Mouse (Mus musculus) hindlimb bud, embryonic 11.5 days (tissue): Measurements from ENCODE around the gene Stam2.

Experiments used
- DNase-seq: peaks from one replicate; pipeline ENCODE4 v3.0.0-alpha.2; 2012; ENCODE audit warnings: low read depth, low spot score; ENCODE audit errors: extremely low spot score

The Stam2 gene

DNA sequence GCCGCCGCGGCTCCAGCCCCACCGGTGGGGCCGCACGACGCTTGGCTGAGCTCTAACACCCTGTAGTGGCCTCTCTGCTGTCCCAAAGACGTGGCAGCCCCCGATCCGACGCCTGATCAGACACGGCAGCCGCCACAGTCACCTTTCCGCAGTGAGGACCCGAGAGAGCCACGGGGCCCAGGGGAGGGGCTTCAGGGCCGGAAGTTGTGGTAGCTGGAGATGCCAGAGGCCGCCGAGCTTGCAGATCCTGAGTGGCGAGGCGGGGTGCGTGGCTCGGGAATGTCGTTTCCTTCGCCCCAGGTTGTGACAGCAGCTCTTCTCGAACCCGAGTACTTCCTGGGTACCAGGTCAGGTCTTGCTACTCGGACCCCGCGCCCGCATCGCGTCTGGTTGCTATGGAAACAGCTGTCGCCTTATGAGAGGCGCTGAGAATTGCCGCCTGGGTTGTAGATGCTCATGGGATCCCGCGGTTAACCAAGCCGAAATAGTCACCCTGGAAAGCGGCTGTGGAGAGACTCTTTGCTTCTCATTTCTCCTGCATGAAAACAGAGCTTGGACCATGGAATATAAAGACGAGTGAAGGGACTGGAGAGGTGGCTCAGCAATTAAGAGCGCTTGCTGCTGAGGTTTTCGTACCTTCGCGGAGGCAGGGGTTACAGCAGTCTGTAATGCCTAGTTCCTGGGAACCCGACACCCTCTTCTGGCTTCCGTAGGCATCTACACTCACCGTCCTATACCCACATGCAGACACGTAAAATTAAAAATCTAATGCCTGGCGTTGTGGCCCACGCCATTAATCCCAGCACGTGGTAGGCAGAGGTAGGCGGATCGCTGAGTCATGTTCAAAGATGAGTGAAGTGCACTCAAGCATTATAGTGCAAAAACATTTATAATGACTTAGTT lies at the start of gene Stam2:
Gene Stam2, minus strand, starts transcription at position 26 of the 903 bp plus-strand sequence.
- DNase-seq, result no peak

DNA sequence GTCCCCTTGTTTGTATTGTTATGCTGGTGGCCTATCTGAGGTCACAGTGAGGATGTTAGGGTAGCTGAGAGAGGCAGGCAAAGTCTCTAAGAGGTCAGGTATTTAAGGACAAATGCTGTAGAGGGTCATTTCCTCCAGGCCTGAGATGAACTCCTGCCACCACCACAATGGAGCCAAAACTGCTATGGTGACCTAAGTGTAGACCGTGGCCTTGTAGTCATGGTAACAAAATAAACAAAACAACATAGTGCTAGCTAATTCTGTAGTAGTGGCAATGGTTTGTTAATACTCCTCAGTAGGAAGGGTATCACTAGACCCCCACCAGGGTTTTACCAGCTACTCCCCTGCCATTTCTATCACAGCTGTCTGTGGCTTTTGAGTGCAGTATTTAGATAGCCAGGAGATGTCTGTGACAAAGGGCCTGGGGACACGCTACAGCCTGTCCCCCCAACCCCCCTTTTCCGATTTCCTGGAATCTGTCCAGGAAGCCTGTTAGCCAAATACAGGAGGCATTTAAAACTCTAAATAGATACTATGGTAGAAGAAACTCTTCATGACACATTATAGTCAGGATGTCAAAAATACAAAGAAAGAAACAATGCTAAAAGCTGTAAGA lies 43.1 kb upstream of the Stam2 start:
- DNase-seq, result no peak

DNA sequence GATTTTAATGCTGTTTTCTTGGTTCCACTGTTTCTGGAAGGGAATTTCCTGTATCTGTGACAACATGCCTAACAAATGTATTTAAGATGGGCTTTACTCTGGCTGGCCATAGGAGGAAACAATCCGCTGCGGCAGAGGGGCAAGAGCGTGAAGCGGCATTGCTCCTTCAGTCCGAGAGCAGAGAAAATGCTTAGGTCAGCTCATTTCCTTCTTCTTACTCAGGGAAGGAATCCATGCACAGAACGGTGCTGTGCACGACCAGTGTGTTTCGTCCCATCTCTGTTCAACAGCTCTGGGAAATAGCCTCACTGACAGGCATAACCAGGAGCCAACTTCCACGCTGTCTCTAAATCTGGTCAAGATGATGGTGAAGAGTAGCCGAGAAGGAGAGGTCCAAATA lies 37.9 kb upstream of the Stam2 start:
- DNase-seq, result no peak

DNA sequence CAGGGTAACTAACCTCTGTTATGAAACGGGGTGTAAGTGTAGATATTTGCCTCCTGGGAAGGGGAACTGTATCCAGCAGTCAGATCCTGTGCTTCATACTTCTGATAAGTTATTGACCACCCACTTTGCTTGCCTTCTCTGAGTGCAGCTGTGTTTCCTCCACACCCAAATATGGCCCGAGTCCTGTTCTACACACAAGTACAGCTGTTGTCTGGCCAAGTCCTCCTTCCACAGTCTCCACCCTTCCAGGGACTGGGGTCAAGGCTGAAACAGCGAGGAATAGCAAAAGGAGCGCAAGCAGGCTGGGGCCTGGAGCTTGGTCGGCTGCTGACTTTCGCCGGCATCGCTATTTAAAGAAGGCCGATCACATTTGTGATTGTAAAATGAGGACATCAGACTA lies 37.3 kb upstream of the Stam2 start:
- no peak for DNase-seq

DNA sequence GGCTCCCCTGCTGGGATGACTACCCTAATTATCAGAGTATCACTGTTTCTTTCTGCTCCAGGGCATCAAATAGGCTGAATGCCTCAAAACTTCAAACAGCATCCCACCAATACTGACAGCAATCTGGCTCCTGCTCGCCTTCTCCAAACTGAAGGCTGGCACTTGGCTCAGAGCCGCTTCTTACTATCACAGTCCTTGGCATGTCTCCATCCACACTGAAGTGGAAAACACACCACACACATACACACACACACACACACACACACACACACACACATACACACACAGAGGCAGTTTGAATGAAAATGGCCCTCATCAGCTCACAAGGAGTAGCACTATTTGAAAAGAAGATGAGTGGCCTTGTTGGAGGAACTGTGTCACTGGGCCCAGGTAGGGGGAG lies 35.8 kb upstream of the Stam2 start:
- DNase-seq, result no peak

DNA sequence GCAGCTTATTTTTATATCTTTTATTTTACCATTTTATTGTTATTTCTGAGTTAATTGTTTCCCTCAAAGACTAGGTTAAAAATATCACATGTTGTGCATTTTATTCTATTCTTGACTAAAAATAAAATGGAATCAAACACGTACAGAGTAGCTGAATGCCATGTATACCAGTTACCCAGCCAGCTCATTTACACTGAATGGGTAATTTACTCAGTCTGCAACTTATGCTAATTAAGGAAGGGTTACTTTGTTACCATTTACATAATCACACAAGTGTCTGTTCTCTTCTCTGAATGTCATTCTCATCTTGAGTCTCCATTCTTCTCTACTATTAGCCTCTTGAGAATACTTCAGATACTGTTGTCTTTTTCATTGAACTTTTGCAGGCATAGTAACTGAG lies 32.3 kb upstream of the Stam2 start:
- DNase-seq, result no peak

DNA sequence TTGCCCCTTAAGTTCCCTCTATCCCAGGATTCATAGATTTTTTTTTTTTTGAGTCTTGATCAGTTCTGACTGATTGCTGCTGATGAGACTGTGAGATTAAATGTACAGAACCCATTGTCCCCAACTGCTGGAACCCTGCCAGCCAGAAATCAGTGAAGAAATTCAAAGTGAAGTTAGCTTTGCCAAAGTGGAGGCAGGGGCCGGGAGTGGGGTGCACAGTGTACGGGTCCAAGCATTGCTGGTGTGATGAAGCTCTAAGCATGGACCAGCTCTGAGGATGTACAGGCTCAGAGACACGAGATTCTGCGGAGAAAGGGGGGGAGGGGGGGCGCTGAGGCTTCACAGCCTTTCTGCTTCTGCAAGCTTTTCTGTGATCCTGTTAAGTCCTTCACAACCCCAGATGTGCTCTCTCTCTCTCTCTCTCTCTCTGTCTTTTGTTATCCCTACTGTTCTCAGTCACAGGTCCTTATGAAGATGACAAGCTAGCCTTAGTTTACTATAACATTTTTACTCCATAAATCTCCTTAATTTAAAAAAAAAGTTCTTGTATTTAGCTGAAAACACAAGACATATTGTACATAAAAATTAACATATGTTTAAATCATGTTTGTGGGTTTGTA lies 30.8 kb upstream of the Stam2 start:
- no peak for DNase-seq

DNA sequence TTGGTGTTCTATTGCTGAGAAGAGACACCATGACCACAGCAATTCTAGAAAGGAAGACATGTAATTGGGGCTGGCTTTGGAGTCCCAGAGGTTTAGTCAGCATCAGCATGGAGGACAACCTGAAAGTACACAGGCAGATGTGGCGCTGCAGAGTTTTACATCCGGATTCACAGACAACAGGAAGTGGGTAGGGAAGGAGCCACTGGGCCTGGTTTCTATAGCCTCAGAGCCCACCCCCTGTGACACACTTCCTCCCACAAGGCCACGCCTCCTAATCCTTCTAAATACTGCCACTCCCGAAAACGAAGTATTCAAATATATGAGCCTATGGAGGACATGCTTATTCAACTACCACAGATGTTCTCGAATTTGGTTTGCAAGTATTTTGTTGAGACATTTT lies 23.0 kb upstream of the Stam2 start:
- DNase-seq, result no peak

DNA sequence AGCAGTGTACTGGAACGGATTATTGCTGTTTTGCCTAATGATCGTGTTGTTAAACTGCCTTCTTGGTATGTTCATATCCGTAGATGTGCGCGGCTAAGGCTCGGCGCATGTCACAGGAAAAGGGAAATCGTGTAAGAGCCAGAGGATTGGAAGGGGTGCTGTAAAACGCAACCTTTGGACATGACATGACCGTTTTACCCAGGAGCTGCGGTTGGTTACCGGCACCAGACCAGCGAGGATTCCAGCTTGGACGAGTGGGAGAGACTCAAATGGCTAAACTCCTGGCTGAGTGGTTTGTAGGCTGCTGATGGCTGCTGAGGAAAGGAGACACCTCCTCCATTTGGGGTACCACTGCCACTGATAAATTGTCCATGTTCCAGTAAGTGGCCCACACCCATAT lies 21.8 kb upstream of the Stam2 start:
- DNase-seq, result no peak

DNA sequence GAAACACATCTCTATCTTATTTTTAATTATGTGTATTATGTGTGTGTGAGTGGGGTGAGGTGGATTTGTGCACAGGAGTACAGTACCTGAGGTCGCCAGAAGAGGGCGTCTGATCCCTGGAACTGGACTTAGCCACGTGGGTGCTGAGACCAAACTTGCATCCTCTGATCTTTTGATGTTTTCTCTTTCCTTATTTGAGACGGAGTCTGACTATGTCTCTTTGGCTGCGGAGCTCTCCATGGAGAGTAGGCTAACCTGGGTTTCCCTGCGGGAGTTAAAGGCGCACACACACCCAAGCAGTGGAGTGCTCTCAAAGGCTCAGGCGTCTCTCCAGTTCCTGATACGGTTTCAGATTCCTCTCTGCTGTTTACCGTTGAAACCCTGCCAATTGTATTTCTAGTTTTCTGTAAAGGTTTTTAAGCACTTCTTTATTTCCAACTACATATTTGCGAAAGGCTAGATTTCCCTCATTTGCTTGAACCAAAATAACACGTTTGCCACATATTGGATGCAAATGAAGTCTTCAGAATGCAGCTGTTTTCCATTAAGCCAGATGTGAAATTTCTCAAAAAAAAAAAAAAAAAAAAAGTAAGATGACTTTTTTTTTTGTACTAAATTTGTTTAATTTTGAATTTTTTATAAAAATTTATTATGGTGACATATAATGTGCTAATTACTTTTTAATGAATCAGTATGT lies 21.1 kb upstream of the Stam2 start:
- DNase-seq, result peak; percentile 85

DNA sequence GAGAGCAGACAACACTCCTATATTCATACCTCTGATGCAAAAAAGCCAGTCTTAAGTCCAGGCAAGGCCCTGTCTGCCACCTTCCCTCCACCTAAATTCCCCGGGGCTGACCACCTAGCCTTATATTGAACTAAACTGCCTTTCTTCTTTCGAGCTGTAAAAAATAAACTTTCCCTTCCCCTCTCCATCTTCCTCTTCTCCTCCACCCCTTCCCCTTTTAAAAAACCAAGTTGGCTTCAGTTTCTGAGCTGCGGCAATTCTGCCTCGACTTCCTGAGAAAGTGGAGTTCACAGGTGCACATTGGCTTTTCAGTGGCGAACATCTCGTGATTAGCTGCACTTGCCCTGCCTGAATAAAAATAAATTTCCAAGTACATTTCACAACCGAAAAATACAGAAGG lies 20.4 kb upstream of the Stam2 start:
- DNase-seq, result no peak

DNA sequence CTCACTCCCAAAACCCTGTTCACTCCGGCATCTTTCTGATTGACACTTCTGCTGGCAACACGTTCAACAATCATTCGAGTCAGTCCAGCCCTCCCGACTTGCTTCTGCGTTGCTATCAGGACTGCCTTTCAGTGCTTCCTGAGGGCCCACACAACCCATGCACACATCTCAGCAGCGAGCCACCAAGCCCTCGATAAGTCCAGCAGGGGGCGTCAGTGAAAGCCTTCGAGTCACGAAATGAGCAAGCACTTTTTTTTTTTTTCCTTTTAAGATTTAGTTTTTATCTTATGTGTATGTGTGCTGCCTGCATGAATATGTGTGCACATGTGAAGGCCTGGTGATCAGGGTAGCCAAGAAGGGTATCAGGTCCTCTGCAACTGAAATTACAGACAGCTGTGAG lies 16.5 kb upstream of the Stam2 start:
- no peak for DNase-seq

DNA sequence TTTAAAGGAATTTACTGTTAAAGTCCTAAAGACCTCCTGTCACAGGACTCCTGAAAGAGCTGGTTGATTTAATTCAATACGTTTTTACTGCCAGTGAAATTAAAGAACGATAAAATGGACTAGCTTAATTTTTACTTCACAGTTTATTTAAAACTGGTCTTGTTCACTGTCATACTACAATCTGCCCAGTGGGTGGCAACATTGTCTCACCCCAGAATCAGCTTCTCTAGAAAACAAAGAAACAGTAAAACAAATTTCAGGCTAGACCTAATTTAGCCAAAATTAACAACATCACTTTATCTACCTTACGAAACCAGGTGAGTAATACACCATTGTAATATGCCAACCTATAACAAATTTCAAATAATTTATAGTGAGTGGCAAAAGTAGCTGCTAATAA lies 14.6 kb upstream of the Stam2 start:
- no peak for DNase-seq

DNA sequence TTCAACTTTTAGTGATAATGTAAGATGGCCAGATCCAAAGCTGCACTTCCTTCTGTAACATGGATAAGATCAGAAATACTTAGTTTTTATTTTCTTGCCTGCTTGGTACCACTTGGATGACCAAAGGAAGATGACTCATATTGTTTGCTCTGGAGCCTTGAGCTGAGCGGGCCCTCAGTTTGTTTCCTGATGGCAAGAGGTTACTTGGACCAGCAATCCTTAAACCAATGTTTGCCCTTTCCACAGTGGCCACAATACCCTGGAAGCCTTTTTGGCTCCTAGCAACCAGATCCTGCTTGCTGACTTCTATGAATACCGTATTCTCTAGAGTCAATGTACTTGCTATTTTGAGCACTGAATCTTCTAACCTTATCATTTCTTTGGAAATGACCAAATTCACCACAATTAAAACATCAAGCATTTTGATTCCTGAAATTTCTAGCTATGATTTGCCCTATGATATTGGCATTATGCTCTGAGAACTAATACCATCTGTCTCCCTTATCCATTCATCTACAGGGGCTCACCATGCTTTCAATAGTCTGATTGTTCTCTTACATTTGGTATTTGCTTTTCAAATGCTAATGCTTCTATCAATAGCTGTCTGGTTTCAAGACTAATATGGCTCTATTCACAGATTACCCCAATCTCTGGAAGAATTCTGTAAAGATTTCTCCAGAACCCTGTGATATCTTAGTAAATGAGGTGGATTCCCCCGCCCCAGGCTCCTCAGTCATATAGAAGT lies 11.7 kb upstream of the Stam2 start:
- no peak for DNase-seq

DNA sequence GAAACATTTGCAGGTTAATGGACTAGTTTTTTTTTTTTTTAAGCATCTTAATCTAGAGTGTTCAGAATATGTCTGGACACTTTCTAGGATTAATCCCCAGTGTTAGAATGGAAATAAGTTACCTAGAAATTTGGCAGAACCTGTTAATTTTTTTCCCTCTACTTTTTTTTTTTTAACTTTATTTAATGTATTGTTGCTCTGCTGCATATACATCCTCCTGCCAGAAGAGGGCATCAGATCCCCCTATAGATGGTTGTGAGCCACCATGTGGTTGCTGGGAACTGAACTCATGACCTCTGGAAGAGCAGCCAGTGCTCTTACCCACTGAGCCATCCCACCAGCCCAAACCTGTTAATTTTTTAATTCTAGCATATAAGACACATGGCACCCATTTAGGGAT lies 2.0 kb upstream of the Stam2 start:
- DNase-seq, result no peak

DNA sequence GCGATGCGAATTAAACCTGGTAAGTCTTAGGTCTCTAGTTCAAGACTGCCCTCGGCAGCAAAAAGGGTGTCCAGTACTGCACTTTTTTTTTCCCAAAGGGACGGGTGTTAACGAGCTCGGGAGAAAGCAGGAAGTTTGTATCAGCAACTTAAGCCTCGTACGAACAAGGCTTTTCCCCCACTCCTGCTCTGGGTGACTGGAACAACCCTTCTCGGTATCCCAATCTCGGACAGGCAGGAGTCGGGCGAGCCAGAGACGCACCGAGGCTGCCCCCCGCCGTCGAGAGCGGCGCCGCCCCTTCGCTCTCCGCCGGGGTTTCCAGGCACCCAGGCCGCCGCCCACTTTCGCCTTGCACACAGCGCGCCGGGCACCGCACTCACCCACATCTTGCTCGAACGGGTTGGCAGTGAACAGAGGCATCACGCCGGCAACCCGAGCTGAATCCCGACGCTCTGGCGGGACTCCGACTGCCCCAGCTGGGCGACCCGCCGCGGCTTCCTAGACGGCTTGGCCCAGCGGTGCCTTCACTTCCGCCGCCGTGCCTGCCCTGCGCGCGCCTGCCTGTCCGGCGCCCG lies 313 bp downstream of the Stam2 start:
- DNase-seq, result no peak

DNA sequence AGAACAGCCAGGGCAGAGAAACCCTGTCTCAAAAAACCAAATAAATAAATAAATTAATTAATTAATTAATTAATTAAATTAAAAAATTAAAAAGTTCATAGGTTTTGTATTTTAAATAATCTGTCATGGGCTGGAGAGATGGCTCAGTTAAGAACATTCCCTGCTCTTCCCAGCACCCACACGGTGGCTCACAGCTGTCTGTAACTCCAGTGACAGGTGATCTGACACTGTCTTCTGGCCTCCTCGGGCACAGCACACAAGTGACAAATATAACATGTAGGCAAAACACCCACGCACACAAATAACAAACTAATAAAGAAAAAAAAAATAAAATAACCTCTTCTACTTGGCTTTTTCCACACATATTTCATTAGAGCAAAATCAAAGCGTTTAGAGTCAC lies 1.5 kb downstream of the Stam2 start:
- DNase-seq, result no peak

DNA sequence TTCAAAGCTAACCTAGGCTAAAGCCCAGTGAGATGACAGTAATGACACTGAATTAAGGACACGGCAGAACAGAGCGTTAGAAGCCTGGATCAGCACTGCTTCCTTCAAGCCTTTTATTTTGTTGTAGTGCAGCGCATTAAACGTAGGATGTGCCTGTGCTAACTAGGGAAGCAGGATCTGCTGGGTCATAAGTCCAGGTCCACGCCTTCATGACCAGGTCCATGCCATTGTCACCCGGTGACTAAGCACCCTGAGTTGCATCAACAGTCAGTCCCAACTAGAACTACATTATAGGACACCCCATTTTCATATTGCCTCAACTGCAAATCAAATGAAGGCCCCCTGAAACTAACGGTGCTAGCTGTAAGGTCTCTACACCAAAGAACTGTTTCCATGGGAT lies 7.6 kb downstream of the Stam2 start:
- DNase-seq, result no peak

DNA sequence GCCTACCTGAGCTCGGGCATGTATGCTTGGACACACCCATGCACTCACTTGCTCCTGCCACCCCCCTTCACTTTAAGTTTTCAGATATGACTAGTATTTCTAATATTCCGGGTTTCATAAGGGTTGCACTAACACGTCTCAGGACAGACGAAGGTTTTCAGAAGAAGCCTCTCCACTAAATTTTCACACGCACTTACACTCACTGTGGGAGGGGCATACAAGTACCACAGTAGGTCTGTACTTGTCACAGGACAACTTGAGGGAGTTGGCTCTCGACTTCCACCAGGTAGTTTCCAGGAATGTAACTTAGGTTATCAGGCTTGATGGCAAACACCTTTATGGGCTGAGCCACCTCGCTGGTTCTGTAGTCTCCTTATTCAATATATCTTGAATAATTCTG lies 8.4 kb downstream of the Stam2 start:
- DNase-seq, result no peak

DNA sequence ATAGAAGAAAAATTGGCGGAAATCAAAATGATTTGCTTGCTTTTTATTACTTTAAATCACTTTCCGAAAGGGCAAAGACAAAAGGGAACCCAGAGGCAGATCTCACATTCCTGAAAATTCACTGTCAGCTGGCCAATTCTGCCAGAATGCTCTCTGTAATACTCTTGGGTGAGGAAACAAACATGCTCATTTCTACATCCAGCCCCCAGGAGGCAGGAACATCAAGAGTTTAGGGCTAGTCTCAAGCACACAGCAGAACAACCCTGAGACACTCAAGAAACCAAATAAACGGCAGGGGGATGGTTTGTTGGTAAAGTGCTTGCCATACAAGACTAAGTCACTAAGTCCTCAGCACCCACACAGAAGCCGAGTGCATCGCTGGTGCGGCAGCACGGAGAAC lies 9.5 kb downstream of the Stam2 start:
- no peak for DNase-seq

DNA sequence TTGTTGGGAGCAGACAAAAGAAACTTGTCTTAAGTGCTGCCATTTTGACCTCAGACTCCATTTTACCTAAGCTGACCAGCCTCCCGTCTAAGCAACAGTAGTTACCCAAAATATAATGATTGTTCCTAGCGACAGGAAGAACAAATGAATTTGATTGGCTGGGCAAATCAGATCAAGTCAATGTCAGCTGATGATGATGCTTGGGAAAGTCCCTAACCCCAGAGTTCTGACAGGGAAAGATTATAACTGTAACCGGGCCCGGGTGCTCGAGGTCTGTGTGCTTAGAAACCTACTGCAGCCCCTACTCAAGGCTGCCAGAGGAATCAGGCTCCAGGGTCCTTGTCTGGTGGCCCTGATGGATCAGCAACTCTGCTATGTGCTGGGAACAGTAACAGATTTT lies 10.1 kb downstream of the Stam2 start:
- DNase-seq, result no peak
